Mouse (Mus musculus) thymus, adult 2 months (tissue): Measurements from ENCODE around the gene Zdhhc8.

Experiments
- CTCF ChIP-seq: fragments of 200-500 bp; IDR thresholded peaks from 2 replicates; pipeline ENCODE4 v1.5.1; 2012; ENCODE audit warnings: mild to moderate bottlenecking, control low read depth, low read length, moderate library complexity, borderline replicate concordance; ENCODE audit not compliant: control insufficient read depth, poor library complexity, insufficient read depth; ENCODE audit errors: extremely low read depth
- POLR2A ChIP-seq: fragments of 200-500 bp; IDR thresholded peaks from 2 replicates; pipeline ENCODE4 v1.6.1; 2012; ENCODE audit warnings: mild to moderate bottlenecking, low read length, control low read depth, moderate library complexity; ENCODE audit not compliant: control insufficient read depth, poor library complexity, insufficient read depth; ENCODE audit errors: extremely low read depth

DNA sequence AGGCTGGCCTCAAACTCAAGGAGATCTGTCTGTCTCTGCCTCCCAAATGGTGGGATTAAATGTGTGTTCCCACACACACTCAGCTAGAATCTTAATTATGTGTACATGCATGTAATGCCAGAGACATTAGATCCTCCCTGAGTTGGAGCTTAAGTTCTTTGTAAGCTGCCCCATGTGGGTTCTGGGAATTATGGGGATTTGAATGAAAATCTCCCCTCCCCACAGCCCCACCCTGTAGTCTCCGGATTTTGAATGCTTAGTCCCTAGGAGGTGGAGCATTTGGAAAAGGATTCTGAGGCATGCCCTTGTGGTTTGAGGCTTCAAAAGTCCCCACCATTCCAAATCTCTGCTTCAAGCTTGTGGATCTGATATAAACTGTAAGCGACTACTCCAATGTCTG is 40.2 kb upstream of the Zdhhc8 start:
- TF ChIP-seq CTCF (no peak), POLR2A (no peak)
